Mouse (Mus musculus): Measurements from ENCODE around the gene Kirrel3.

Gene Kirrel3

DNA sequence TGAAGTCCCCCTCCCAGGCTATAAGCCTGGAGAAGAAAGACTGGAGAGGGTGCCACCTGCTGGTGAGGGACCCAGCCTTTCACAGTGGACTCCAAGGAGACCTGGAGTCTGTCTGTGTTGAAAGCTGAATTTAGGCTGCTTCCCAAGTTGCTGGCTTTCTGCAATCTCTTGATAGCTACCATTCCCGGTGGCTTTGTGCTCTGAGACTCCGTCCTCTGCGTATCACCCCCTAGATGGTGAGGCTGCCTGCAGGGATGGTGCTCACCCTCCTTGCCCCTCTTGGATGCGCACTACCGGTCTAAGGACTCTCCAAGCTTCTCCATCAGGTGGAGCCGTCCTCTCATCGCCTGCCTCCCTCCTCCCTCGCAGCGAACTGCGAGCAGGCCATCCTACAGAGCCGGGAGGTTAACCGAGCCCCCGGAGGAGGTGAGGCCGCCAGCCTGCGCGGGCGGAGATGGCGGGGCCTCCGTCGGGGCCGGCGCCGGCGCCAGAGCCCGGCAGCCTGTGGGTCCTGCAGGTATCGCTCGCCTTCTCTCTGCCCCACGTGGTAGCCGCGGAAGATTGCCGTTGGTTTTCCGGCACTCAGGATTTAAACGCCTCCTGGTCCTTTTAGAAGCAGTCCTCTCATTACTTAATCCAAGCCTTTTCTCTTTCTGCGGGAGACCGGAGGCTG, at the start of gene Kirrel3:
Kirrel3 (plus strand) TSS at position 136 of the 673 bp plus-strand sequence.
- DNase-seq: peak; percentile 59

DNA sequence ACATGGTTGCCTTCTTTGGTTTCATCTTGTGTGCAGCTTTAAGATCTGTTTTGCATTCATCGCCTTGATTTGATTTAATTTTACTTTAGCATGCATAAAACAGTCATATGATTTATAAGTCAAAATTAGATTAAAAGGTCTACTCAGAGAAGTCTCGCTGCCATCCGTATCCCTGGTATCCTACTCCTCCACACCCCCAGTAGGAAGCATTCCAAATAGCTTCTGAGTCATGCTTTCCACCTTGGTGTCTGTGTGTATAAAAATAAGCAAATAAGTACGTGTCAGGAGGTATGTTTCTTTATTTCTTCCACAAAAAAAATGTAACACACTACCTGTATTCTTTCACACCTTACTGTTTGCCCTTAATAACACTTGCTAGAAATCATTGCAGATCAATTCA, 45.0 kb upstream of the Kirrel3 start:
- no peak for DNase-seq

DNA sequence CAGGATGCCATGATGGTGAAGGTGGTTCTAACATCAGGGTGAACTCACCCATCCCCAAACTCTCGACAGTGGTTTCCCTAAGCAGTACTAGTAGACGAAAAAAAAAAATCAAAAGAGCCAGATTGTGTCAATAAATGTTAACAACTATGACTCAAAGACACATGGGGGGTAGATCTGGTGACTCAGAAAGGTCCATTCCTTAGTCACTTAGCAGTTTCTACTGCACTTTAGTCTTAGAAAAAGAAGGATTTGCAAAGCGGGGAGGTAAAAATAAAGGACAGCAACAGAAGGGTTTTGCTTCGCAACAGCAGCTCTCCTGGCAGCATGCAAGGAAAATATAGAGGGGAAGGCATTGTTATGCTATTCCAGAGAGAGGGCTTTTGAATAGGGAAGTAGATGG, 41.7 kb upstream of the Kirrel3 start:
- no peak for DNase-seq

DNA sequence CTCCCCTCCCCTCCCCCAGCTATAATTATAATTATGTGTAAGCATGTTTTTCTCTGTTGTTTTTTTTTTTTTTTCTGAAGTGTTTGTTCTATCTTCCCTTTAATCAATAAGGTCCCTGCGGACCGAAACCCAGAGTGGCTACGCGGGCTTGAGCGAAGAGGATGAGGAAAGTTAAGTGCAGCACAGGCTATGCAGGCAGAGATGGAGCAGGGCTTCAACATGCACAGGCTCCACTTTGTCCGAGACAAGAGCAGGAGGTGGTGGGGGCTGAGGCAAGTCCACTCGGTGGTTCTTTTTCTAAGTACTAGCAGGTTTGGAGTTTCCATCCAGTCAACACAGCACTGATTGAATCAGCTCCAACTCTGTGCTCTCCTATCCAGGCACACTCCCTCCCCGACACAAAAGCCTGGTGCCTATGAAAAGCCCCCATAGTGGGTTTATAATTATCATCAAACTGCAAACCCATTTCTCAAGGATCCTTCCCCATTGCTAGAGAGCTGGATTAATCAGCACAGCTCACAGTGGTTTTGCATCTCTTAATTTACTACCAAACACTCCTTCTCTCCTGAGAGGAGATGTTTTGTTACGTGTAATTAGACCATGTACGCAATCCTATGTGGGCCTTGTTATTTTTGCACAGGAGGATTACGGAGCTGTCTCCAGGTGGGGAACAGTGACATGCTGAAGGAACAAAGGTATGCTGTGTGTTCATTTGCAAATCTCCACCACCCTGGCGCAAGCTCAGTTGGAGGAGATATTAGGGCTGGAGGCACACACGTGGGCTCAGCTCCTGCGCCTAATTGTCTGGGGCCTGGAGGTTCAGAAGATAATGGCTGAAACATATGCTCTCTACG, 39.0 kb upstream of the Kirrel3 start:
- DNase-seq: no peak

DNA sequence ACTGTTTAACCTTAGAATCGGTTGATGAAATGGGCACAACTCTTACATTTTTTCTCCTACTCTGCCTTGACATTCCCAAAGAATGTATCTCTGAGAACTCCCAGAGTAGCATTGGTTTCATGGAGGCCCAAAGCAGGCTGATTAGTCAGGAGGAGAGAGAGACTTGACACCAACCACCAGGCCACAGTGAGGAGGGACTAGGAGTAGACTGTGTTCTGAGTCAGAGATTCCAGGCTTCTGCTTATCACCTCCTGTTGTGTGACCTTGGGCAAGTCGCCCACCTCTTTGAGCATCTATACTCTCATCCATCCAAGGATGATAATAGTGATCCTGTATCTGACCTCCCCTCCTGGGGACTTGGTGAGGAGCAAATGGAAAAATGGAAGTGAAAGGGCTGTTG, 38.0 kb upstream of the Kirrel3 start:
- no peak for DNase-seq

DNA sequence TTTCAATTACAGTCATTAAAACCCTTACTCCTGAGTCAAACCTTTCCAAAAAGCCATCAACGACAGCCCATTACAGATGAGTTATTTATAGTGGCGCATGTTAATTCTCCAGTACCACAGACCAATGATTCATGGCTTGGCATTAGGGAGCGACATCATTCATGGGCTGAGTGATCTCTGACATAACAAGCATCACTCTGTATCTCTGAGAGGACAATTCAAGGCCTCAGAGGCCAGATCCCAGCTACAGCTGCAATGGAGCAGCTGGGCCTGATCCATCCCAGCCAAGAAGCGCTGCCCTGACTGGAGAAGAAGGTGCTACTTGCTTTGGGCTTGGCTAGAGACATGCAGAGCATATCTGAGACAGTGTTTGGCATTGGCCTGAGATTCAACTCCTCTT, 37.2 kb upstream of the Kirrel3 start:
- peak; percentile 9 for DNase-seq

DNA sequence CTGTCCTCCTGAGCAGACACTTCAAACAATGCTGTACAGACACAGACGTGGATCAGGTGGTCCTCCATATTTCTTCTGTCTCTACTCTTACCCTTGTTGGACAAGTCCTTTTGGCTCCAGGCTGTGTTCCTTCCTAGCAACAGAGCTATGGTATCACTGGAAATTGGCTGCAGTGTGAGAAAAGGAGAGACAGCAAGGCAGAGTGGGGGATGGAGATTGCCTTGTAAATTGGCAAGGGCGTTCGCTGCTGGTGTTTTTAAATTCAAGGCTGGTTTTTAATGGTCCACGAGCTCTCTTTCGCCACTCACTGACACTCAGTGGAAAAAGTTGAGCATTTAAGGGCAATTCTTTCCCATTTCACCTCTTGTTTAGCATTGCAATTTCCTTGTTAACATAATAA, 27.5 kb upstream of the Kirrel3 start:
- DNase-seq: no peak

DNA sequence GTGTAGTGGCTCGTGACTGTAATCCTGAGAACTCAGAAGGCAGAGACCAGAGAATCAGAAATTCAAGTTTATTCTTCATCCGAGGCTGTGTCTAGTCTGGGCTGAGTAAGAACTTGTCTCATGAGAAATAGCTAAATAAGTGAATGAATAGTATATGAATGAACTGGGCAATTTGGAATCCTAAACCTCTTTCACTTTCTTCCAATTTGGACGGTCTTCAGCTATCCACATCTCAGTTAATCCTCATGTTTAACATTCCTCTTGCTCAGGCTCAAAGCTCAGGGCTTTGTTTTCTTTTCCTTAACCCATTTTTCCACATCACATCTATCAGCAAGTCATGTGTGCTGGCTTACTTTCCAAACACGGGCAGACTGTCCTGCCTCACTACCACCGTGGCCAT, 25.7 kb upstream of the Kirrel3 start:
- DNase-seq: no peak

DNA sequence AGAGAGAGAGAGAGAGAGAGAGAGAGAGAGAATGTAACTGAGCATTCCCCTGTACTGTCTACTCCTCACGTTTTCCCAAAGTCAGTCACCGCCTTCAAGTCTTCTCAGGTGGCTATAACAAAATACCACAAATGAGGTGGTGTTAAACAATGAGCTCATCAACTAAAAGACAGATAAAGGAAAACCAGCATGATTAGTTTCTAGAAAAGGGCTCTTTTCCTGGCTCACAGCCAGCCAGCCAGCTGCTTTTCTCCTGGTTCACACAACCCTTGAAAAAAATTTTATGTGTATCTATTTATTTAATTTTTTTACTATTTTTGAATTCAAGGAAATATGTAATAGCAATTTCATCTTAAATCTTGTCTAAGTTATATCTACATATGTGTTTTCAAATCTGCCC, 22.0 kb upstream of the Kirrel3 start:
- peak; percentile 3 for DNase-seq

DNA sequence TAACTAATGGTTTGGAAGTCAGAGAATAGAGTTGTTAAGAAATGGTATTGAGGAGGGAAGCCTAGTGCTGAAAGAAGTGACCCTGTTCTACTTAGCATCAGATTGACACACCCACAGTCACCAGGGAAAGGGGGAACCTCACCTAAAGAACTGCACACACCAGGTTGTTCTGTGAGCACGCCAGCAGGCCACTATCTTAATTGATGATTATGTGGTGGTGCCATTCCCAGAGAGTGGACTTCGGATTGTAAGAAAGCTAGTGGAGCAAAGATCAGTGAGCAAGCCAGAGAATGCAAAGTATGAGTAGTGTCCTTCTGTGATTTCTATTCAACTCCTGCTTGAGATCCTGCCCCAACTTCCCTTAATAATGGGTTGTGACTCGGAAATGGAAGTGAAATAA, 19.6 kb upstream of the Kirrel3 start:
- no peak for DNase-seq

DNA sequence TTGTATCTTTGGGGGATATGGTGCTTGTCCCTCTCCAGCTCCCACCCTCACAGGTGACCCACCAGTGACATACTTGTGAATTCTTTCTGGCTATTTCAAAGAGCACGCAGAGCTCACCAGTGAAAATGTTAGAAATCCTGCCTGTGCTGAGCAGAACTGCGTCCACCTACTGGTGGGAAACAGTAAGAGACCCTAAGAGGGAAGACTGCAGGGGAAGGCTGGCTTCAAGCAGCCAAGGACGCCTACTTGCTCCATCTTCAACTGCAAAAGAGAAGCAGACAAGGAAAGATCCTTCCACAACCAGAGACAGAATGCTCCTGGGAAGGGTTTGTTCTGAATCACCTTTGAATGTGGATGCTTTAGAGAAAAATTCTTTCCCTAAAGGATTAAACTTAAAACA, 16.5 kb upstream of the Kirrel3 start:
- DNase-seq: no peak

DNA sequence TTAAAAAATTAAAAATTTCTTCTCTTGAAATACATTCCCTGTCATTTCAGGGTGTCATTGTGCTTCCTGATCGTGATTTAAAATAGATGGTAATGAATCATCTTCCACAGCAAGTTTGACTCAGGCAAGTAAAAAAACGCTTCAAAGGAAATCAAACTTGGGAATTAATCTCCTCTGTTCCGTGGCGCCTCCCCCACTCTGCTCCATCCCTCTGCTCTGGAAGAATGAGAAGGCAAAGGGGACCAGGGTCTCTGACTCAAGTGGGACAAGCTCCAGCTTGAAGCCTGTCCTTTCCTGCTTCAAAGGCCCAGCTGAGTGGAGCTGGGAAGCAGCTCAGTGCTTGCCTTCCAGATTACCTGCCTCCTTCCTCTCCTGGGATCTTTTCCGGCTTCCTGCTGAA, 9.5 kb upstream of the Kirrel3 start:
- no peak for DNase-seq

DNA sequence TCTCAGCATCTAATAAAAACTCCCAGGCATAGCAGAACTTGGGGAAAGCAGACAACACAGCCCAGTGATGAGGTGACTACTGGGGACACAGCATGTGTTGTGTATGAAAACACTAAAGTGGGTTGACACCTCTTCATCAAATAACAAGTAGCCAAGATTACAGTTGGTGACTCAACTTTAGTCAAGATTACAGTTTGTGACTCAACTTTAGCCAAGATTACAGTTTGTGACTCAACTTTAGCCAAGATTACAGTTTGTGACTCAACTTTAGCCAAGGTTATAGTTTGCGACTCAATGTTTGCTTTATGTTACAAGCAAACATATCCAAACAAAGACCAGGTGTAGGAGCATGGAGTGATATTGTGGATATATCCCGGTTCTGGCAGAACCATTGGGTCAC, 7.2 kb upstream of the Kirrel3 start:
- DNase-seq: no peak

DNA sequence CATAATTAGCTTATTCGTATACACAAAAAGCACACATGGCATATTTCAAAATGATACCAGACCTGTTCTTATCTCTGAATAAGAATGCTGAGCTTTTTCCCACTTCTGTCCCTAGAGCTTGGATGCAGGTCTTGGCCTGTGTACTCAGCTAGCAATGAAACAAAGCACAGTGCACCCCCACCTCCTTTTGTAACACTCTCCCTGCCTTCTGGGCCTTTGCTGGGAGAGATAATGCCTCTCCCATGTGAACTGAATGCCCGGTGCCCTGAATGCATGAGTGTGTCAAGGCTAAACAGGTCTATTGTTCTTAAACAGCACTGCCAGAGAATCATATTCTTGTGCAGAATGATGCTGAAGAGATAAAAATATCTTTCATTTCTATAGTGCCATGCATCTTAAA, 2.5 kb upstream of the Kirrel3 start:
- no peak for DNase-seq

DNA sequence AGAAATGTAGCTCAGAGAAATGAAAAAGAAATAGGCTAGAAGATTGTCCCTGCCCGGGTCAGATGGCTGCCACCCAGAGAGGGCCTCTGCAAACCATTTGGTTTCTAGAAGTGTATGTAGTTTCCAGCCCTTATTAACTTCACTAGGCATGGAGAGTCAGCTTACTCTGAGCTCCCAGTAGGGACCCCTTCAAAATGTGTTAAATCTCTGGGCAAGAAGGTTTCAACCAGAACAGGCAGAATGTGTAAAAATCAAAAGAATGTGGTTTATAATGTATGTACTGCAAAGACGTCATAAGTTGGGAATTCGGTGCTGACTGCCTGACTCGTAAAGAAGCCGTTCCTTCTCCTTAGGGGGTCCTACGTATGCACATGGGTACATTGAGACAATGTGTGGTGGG, 1.0 kb upstream of the Kirrel3 start:
- no peak for DNase-seq

DNA sequence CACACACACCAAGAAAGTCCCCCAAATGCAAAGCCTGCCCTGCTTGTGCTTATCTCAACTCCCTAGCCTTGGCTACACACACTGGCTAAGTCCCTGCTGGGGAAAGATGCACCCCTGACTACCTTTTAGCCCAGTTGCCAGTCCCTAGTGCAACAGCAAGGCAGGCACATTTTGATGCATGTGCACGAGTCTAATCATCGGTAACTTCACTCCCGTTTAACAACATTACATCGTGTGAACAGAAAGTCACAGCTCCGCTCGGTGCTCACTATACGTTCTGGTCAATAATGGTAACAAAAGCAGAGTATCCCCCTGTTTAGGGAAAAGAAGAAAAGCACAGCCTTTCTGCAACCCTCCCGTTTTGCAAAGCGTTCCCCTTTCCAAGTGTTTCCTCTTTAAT, 2.6 kb downstream of the Kirrel3 start:
- no peak for DNase-seq

DNA sequence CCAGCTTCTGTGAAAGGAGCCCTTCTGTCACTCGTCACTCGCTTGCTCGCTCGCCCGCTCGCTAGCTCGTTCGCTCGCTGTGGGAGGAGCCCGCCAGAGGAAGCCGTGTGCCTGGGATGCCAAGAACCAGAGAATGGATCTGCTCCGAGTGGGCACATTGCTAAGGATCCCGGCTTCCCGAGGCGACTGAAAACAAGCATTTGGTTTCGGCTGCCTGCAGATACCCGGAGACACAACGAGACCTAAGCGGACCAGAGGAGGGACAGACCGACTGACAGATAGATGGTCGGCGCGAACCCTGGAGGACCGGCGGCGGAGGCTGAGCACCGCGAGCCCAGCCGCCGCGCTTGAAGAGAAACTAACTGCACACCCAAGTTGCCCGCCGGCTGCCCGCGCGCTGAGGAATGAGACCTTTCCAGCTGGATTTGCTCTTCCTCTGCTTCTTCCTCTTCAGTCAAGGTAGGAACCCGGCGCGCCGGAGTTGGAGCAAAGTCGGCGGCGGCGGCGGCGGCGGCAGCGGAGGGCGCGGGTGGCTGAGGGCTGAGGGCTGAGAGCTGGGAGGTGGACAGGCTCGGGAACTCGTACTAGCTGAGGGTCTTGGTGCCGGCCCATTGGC, 3.1 kb downstream of the Kirrel3 start:
- peak; percentile 61 for DNase-seq

DNA sequence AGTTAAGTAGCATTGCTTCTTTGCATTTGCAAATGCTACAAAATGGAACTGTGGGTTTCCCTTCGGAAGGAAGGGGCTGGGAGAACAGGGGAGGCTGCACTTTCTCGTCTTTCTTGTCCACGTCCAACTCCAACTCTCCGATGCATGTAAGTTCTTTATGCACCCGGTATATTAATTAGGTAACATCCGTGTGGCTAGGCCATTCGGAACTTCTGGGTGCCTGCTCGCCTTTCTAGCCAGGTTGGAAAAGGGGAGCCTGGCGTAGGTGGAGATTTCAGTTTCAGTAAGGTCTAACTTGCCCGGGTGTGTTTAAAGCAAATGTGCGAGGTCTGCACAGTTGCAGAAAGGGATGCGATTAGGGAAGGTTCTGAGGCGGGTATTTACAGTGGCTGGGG, 3.6 kb downstream of the Kirrel3 start:
- DNase-seq: no peak

DNA sequence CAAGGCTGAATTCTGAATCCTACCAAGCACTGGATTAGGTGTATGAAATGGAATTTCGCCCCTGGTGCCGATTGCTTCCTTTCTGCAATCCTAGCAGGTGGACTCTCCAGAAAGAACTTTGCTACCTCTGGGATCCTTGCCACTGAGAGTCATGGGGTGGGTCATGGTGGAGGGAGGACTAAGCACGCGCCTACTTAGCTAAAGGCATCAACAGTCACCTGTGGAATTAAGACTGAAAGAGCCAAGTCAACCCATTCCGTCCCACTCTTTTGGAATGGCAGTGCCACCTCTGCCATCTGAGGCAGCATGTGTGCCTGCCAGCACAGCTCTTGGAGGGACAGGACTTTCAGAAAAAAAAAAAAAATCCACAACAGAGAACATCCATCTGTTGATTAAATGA, 4.1 kb downstream of the Kirrel3 start:
- no peak for DNase-seq

DNA sequence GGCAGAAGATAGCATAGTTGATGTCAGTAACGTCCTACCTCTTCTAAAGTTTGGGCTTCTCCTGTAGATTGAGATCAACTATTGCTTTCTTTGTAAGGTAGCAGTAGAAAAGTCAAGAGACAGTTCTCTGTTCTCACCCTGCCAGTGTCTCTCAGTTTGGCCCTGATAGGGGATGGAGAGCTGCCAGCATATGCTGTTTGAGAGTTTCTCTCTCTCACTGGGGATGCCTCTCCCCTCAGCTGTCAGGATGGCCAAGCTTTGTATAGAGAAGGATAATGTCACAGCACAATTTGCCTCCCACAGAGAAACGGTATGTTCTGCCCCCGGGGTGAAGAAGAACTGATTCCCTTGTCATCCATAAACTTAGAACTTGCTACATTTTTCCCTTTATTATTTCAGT, 6.4 kb downstream of the Kirrel3 start:
- DNase-seq: no peak

DNA sequence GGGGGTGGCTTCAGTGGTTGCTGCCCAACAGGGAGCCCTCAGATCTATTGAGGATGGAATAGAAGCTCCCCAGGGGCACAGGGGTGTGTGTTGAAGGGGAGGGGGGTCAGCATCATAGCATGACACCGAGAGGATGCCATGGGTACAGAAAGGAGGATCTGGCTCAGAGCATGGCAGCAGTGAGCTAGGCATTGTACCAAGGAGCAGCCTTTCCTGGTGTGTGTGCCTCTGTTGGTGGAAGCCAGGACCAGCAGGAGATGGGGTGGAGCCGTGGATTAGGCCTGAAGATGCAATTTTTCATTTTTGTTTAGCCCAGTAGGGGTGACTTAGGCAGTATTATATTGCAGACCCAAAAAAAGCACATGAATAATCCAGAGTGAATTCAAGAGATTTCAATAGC, 7.9 kb downstream of the Kirrel3 start:
- DNase-seq: no peak

DNA sequence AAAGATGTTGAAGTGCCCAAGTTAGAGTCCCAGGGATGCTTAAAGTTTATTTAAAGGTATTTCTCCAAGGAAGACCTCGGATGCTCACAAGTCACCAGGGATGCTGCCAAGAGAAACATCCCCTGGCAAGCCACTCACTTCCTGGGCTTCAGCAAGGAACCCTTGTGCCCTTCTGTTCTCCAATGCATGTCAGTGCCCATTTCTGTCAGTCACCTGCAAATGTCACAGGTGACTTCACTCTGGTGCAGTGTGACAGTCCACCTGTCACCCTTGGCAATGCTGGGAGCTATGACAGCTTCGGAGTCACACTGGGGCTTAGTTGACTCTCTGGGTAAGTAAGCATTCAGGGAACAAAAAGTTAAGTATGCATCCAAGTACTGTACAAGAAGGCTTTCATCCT, 12.4 kb downstream of the Kirrel3 start:
- DNase-seq: no peak

DNA sequence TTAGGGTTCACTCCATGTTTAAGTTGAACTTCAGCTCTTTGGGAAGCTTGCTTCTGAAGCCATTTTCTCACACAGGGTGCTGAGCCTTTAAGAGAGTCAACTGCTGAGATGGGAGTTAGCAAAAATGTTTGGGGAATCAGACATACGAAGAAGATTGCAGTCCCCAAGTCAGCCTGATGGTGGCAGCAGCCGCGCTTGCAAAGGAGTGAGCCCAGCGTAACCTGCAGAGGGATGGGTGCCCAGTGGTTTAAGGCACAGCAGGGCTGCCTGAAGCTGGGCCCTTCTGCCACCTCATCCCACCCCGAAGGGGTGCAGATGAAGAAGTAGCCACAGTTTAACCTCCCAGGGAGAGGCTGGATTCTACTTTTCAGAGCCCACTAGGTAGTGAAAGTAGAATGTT, 13.0 kb downstream of the Kirrel3 start:
- peak; percentile 86 for DNase-seq

DNA sequence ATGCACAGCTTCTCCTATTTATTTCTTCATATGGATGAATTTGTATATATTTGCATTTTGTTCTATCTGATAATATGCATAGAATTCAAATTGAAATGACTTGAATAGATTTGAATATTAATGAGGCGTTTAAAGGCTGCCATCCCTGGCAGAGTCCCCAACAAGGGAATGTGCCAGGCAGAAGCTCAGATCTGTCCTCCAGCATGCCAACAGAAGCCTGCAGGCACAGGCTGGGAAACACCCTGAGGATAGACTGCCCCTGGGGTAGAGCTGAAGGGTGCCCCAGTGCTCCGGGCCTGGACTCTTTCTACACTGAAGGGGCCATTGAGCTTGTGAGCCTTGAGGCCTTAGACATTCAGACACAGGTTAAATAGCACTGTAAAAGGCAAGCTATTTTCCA, 21.5 kb downstream of the Kirrel3 start:
- no peak for DNase-seq

All from lung, postnatal 10 days (tissue).